22 mouse cellular contexts compared by ENCODE assay signal in genomic region chr17:16633426-16633825, GRCm38 (mm10).
A peak's percentile ranks its signal among the peaks of the same experiment; 100 is the strongest.
DNase-seq lines count a peak whose midpoint lies in the region; ATAC-seq and TF ChIP-seq lines count a peak whose summit lies in the region.
"Had no signal": no experiment of that assay in that cellular context is flagged by ENCODE, and none has a peak within 500 bp of the region (broad histone marks: within the 10 kb centered on the region; RNA-seq: fewer than 3 reads in every experiment).

No protein-coding gene starts in this region.

- peak; percentile 11 for TF ChIP-seq RAD21 in CH12.LX (IDR thresholded peaks at IDR 0.05; ENCODE audit: low read depth, low read length)

- no peaks in the 10 kb centered on the region for H3K36me3 ChIP-seq in kidney, postnatal 0 days (ENCODE audit: insufficient read depth, low read length)
- H3K36me3 ChIP-seq in CH12.LX (replicated peaks in 1 of 2; ENCODE audit: control insufficient read depth in 1 of 2, insufficient read depth in 1 of 2, low read length in 1 of 2), result no peaks in the 10 kb centered on the region
- no peaks in the 10 kb centered on the region for H3K36me3 ChIP-seq in liver, embryonic 11.5 days (ENCODE audit: control insufficient read depth, insufficient read depth, low read length)
- H3K36me3 ChIP-seq: G1E; heart, embryonic 15.5 days; limb, embryonic 15.5 days had no signal

- no peaks in the 10 kb centered on the region for H3K79me2 ChIP-seq in CH12.LX (replicated peaks; ENCODE audit: control insufficient read depth, extremely low read depth, insufficient read depth, poor library complexity, severe bottlenecking)

- TF ChIP-seq CTCF in kidney, postnatal 0 days (IDR thresholded peaks at IDR 0.05; ENCODE audit: low read depth), result peak; percentile 33
- peak in 1 of 2 experiments; percentile 49; a peak in 2 of 4 replicates for TF ChIP-seq CTCF in CH12.LX (conservative IDR thresholded peaks at IDR 0.05 in 1 of 2, IDR thresholded peaks at IDR 0.05 in 1 of 2; ENCODE audit: low read depth in 2 of 2, low read length in 2 of 2)

- H3K9ac ChIP-seq in kidney, postnatal 0 days (ENCODE audit: low read depth, low read length), result no peak overlapping the region
- H3K9ac ChIP-seq in CH12.LX (ENCODE audit: insufficient read depth, low read depth), result no peak overlapping the region
- no peak overlapping the region for H3K9ac ChIP-seq in liver, embryonic 11.5 days (ENCODE audit: low read depth, low read length)
- H3K9ac ChIP-seq: heart, embryonic 15.5 days; limb, embryonic 15.5 days had no signal

- H3K4me2 ChIP-seq in kidney, postnatal 0 days (ENCODE audit: low read length), result no peak overlapping the region
- H3K4me2 ChIP-seq in CH12.LX (ENCODE audit: insufficient read depth, low read depth, poor library complexity, severe bottlenecking), result no peak overlapping the region
- H3K4me2 ChIP-seq in liver, embryonic 11.5 days, result no peak overlapping the region
- H3K4me2 ChIP-seq: heart, embryonic 15.5 days; limb, embryonic 15.5 days had no signal

- in situ Hi-C loops in CH12.LX (cut with MboI; ENCODE audit: low pct_ligation_motif_present, low pct_unique_long_range_greater_than_20kb, low sequenced_read_pairs), result no loop called here

- H3K4me1 ChIP-seq in kidney, postnatal 0 days (replicated peaks; ENCODE audit: insufficient read depth, low read length), result no peaks in the 10 kb centered on the region
- H3K4me1 ChIP-seq in CH12.LX (ENCODE audit: control insufficient read depth in 1 of 2, insufficient read depth in 2 of 2), result peaks cover 7 to 12% of the 10 kb centered on the region in 2 experiments; a peak in 3 of 4 replicates
- H3K4me1 ChIP-seq in liver, embryonic 11.5 days (replicated peaks; ENCODE audit: control insufficient read depth, insufficient read depth, low read length), result no peaks in the 10 kb centered on the region
- H3K4me1 ChIP-seq: heart, embryonic 15.5 days; limb, embryonic 15.5 days; megakaryocyte, embryonic 14.5 days had no signal

- no peak overlapping the region for H3K4me3 ChIP-seq in kidney, postnatal 0 days (replicated peaks; ENCODE audit: low read depth, low read length)
- H3K4me3 ChIP-seq in CH12.LX (replicated peaks in 1 of 3; ENCODE audit: low read depth in 2 of 3, low read length in 2 of 3, poor library complexity in 1 of 3), result no peak overlapping the region
- H3K4me3 ChIP-seq in liver, embryonic 11.5 days (ENCODE audit: low read depth, low read length), result no peak overlapping the region
- H3K4me3 ChIP-seq: heart, embryonic 15.5 days; limb, embryonic 15.5 days; megakaryocyte, embryonic 14.5 days had no signal

- TF ChIP-seq POLR2A in CH12.LX (IDR thresholded peaks at IDR 0.05; ENCODE audit: low read depth, low read length), result no peak

- ATAC-seq in kidney, postnatal 0 days (replicated peaks; ENCODE audit: low FRiP score, low read depth), result no peak
- ATAC-seq in liver, embryonic 11.5 days (replicated peaks; ENCODE audit: low FRiP score), result no peak
- ATAC-seq: forebrain, embryonic 14.5 days had no signal

- H3K27ac ChIP-seq in kidney, postnatal 0 days, result no peak overlapping the region
- no peak overlapping the region for H3K27ac ChIP-seq in CH12.LX (ENCODE audit: insufficient read depth, low read depth)
- no peak overlapping the region for H3K27ac ChIP-seq in liver, embryonic 11.5 days (ENCODE audit: low read depth, low read length)
- H3K27ac ChIP-seq: heart, embryonic 15.5 days; limb, embryonic 15.5 days had no signal

- DNase-seq in kidney, postnatal 0 days (ENCODE audit: low spot score), result peak; percentile 24
- DNase-seq in kidney, postnatal 14 days, result no peak
- DNase-seq in 3T3-L1 (ENCODE audit: low read depth, low spot score) (peak; percentile 59), CH12.LX (ENCODE audit: extremely low read depth) (peak; percentile 21), R1 (ENCODE audit: low read depth, low spot score) (peak; percentile 12)
- DNase-seq in testis, postnatal 14 days (ENCODE audit: low spot score), result no peak
- no peak for DNase-seq in T-cell, adult 2 months (ENCODE audit: low spot score)
- DNase-seq in liver, embryonic 11.5 days (ENCODE audit: low spot score), result no peak
- DNase-seq: adrenal gland, postnatal 25 days; cerebellum, adult 11 months; cerebellum, postnatal 25 days; embryo, embryonic 11 days; gastrocnemius, postnatal 25 days; kidney, adult 2 months; kidney, postnatal 36 days; lung, postnatal 10 days; thymus, postnatal 25 days had no signal

- no peaks in the 10 kb centered on the region for H3K27me3 ChIP-seq in kidney, postnatal 0 days (ENCODE audit: insufficient read depth, low read length)
- no peaks in the 10 kb centered on the region for H3K27me3 ChIP-seq in CH12.LX (replicated peaks)
- no peaks in the 10 kb centered on the region for H3K27me3 ChIP-seq in liver, embryonic 11.5 days (replicated peaks; ENCODE audit: control insufficient read depth, insufficient read depth, low read length)
- H3K27me3 ChIP-seq: heart, embryonic 15.5 days; limb, embryonic 15.5 days; megakaryocyte, embryonic 14.5 days had no signal

- no peaks in the 10 kb centered on the region for H3K9me3 ChIP-seq in kidney, postnatal 0 days (replicated peaks; ENCODE audit: low read length)
- no peaks in the 10 kb centered on the region for H3K9me3 ChIP-seq in CH12.LX (replicated peaks; ENCODE audit: low read length)
- H3K9me3 ChIP-seq in liver, embryonic 11.5 days (ENCODE audit: control insufficient read depth, low read length), result no peaks in the 10 kb centered on the region
- H3K9me3 ChIP-seq: G1E; heart, embryonic 15.5 days; limb, embryonic 15.5 days had no signal

- dilution Hi-C loops in CH12.LX (cut with MboI; ENCODE audit: extremely low pct_ligation_motif_present, extremely low pct_unique_long_range_greater_than_20kb, low sequenced_read_pairs), result no loop called here

- no peak for TF ChIP-seq EP300 in CH12.LX (IDR thresholded peaks at IDR 0.05; ENCODE audit: low read length)

TF ChIP-seq in CH12.LX, 34 proteins besides CTCF, POLR2A, EP300 and RAD21:
- no peak for TF ChIP-seq RCOR1 (conservative IDR thresholded peaks at IDR 0.05; ENCODE audit: low read depth, low read length)
- TF ChIP-seq SMC3 (IDR thresholded peaks at IDR 0.05; ENCODE audit: low read depth, low read length), result peak; percentile 23; the same call in 1 of the 2 replicates
- no peak for TF ChIP-seq NRF1 (IDR thresholded peaks at IDR 0.05; ENCODE audit: low read depth, low read length)
- no peak for TF ChIP-seq ZKSCAN1 (IDR thresholded peaks at IDR 0.05; ENCODE audit: borderline replicate concordance, low read depth, low read length)

Comparison
In these comparisons a context has a peak if more than half of its experiments do, and no peak if none do; other contexts are left out.
1. DNase-seq: peak in kidney, postnatal 0 days (single experiment), 3T3-L1 (single experiment), CH12.LX (single experiment) and R1 (single experiment); none in kidney, postnatal 14 days (single experiment), testis, postnatal 14 days (single experiment), T-cell, adult 2 months (single experiment) and liver, embryonic 11.5 days (single experiment).